Mouse (Mus musculus) lung, postnatal 0 days (tissue): ENCODE data around the gene Sav1. TPM values are rescaled to one million over a fixed set of nuclear protein-coding genes. Genes with fewer than 3 reads are reported as not detected.

Experiments used
- ATAC-seq: fragments of 200-750 bp; cut with Nextera tagmentation; 2 replicates; pipeline ENCODE4 v1.8.0; 2017; ENCODE audit warnings: moderate library complexity
- DNase-seq: peaks from one replicate; pipeline ENCODE4 v3.0.0-alpha.2; 2016; ENCODE audit warnings: low spot score
- H3K27ac ChIP-seq: fragments of 300-500 bp; sonication (generic); 2 replicates; pipeline ENCODE4 v1.5.1; 2014; ENCODE audit warnings: antibody characterized with exemption, mild to moderate bottlenecking, low read length, mixed read lengths
- H3K27me3 ChIP-seq: fragments of 300-500 bp; sonication (generic); replicated peaks from 2 replicates; pipeline ENCODE4 v1.6.1; 2014; ENCODE audit warnings: low read length, mixed read lengths; ENCODE audit not compliant: insufficient read depth
- H3K36me3 ChIP-seq: fragments of 300-500 bp; sonication (generic); 2 replicates; pipeline ENCODE4 v1.6.1; 2014; ENCODE audit warnings: low read length, mixed read lengths; ENCODE audit not compliant: insufficient read depth
- H3K4me1 ChIP-seq: fragments of 300-500 bp; sonication (generic); 2 replicates; pipeline ENCODE4 v1.6.1; 2014; ENCODE audit warnings: antibody characterized with exemption, low read depth, low read length, mixed read lengths; ENCODE audit not compliant: insufficient read depth
- H3K4me2 ChIP-seq: fragments of 300-500 bp; sonication (generic); replicated peaks from 2 replicates; pipeline ENCODE4 v1.6.1; 2014; ENCODE audit warnings: low read depth, mild to moderate bottlenecking, low read length, moderate library complexity, mixed read lengths
- H3K4me3 ChIP-seq: fragments of 300-500 bp; sonication (generic); 2 replicates; pipeline ENCODE4 v1.5.1; 2014; ENCODE audit warnings: low read depth, low read length
- H3K9ac ChIP-seq: fragments of 300-500 bp; sonication (generic); replicated peaks from 2 replicates; pipeline ENCODE4 v1.6.1; 2014; ENCODE audit warnings: low read depth, mild to moderate bottlenecking
- H3K9me3 ChIP-seq: fragments of 300-500 bp; sonication (generic); 2 replicates; pipeline ENCODE4 v1.6.1; 2016; ENCODE audit warnings: low read length, mixed read lengths
- CTCF ChIP-seq: IDR thresholded peaks from 2 replicates; pipeline ENCODE4 v1.5.1; 2016; ENCODE audit warnings: antibody characterized with exemption, mild to moderate bottlenecking
- EP300 ChIP-seq: IDR thresholded peaks from 2 replicates; pipeline ENCODE4 v1.6.1; 2016; ENCODE audit warnings: antibody characterized with exemption, mild to moderate bottlenecking, control low read depth
- WGBS: fragments of 180-500 bp; shearing (Covaris S2); extraction: QIAGEN DNeasy Blood & Tissue Kit; methylation state at CpG from one replicate; pipeline ENCODE4 v1.1.7; 2014; 5-methylcytosine and 5-hydroxymethylcytosine counted together
- polyA plus RNA-seq: library from polyadenylated mRNA; unstranded; fragments of >200 nt; fragmentation: Nextera tagmentation; extraction: Ambion mirVana; gene quantifications from 2 replicates; pipeline ENCODE4 v1.2.1, GENCODE M21; 2015

The Sav1 gene
- polyA plus RNA-seq, 1 experiment from 2014 or later = 10.7 TPM

DNA sequence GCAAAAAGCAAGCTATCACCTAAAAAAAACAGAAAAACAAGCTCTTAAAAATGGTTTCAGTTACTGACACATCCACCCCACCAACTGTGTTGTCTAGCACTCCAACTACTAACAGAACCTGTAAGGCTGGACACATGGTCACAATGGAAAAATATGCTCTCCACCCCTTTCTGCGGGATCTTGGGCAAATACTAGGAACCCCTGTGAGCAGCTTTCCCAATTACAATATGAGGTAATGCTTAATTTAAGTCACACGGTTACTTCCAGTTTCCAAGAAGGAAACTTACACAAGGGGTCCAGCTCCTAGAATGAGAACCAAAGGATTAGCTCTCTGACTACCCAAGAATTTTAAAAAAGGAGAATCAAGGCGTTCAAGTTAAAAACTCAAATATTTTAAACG lies 1.3 kb downstream of the Sav1 start:
- peak overlapping the region; percentile 95 for H3K27ac ChIP-seq
- peaks cover 21% of the 10 kb centered on the region; the same call in 1 of the 2 replicates for H3K36me3 ChIP-seq
- peak overlapping the region; percentile 76 for H3K4me2 ChIP-seq
- H3K27me3 ChIP-seq = no peaks in the 10 kb centered on the region
- TF ChIP-seq CTCF = no peak
- peak; percentile 37 for TF ChIP-seq EP300
- 17% methylated on average over 4 of the region's 4 CpGs for WGBS
- H3K4me3 ChIP-seq = peak overlapping the region; percentile 95
- H3K4me1 ChIP-seq = peaks cover 3% of the 10 kb centered on the region; the same call in 1 of the 2 replicates
- H3K9me3 ChIP-seq = no peaks in the 10 kb centered on the region
- DNase-seq (peak; percentile 89), ATAC-seq (peak; percentile 37)
- peak overlapping the region; percentile 98 for H3K9ac ChIP-seq

- ATAC-seq (no peak), DNase-seq (peak; percentile 41)
- TF ChIP-seq CTCF (peak; percentile 60), EP300 (no peak)
Observed at GRCm38 (mm10) chr12:69982874-69983273, 3.9 kb downstream of the Sav1 start.

DNA sequence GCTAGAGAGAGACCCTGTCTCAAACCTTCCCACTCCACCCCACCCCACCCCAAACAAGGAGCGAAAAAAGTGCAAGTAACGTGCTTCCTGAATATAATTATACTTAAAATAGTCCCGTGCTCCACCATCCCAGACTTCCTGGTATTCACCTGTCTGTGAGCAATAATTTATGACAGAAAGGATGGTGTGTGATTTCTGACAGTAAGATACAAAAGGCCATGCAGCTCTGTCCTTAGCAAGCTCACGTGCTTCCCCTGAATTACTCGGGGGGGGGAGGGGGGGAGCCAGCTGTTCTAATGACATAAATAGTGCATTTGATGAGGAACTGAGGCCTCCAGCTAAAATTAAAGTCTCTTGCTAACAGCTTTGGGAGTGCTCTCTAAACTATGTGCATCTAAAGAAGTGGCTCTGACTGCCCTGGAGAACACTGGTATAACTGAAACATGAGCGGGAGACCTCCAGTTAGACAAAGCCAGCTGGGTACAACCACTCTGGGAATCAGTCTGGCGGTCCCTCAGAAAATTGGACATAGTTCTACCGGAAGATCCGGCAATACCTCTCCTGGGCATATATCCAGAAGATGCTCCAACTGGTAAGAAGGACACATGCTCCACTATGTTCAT lies 9.3 kb downstream of the Sav1 start:
- H3K36me3 ChIP-seq = peaks cover 19% of the 10 kb centered on the region; the same call in 1 of the 2 replicates
- H3K27ac ChIP-seq = peak overlapping the region; percentile 3; the same call in 1 of the 2 replicates
- H3K4me1 ChIP-seq = no peaks in the 10 kb centered on the region; the same call in 1 of the 2 replicates
- H3K27me3 ChIP-seq = no peaks in the 10 kb centered on the region
- DNase-seq (no peak), ATAC-seq (peak; percentile 40)
- TF ChIP-seq CTCF (no peak), EP300 (no peak)
- no peak overlapping the region for H3K9ac ChIP-seq
- H3K4me3 ChIP-seq = no peak overlapping the region
- 50% methylated on average over 9 of the region's 9 CpGs for WGBS
- H3K9me3 ChIP-seq = no peaks in the 10 kb centered on the region
- 0 out of 2 replicates have a peak overlapping the region, but pooled peaks have one; percentile 3 for H3K4me2 ChIP-seq

More at GRCm38 (mm10) chr12:69982874-69983273, 3.9 kb downstream of the Sav1 start:
- Histone ChIP-seq H3K27ac (no peak overlapping the region), H3K9me3 (no peaks in the 10 kb centered on the region), H3K4me3 (no peak overlapping the region), H3K27me3 (no peaks in the 10 kb centered on the region), H3K36me3 (peaks cover 23% of the 10 kb centered on the region; the same call in 1 of the 2 replicates), H3K9ac (no peak overlapping the region), H3K4me1 (peaks cover 3% of the 10 kb centered on the region; the same call in 1 of the 2 replicates), H3K4me2 (no peak overlapping the region)
- WGBS = 59% methylated on average over 5 of the region's 5 CpGs

DNA sequence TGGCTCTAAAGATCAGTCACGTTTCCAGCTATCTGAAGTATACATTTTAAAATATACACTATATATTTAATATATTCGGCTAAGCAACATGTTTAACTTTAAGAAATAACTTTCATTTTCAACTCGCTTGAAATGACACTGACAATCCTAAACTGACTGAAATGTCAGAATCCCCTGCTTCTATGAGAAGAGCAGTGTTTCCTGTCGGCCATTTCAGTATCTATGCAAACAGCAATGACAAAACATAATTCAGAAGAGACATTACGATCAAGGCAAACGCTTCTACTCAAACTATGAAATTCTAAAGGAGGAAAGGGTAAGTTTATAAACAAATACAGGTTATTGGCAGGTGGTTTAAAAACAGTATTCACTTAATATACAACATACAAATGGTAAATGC lies 10.1 kb downstream of the Sav1 start:
- no peaks in the 10 kb centered on the region; the same call in 1 of the 2 replicates for H3K4me1 ChIP-seq
- no peaks in the 10 kb centered on the region for H3K9me3 ChIP-seq
- TF ChIP-seq CTCF (no peak), EP300 (no peak)
- H3K36me3 ChIP-seq = peaks cover 12% of the 10 kb centered on the region; the same call in 1 of the 2 replicates
- H3K9ac ChIP-seq = no peak overlapping the region
- WGBS = 60% methylated on average over 6 of the region's 6 CpGs
- H3K4me3 ChIP-seq = no peak overlapping the region
- H3K4me2 ChIP-seq = no peak overlapping the region
- ATAC-seq (no peak), DNase-seq (no peak)
- H3K27me3 ChIP-seq = no peaks in the 10 kb centered on the region
- H3K27ac ChIP-seq = no peak overlapping the region

- H3K27ac ChIP-seq = no peak overlapping the region
- no peak for TF ChIP-seq EP300
- no peak for TF ChIP-seq CTCF
- H3K4me3 ChIP-seq = no peak overlapping the region
- H3K4me2 ChIP-seq = no peak overlapping the region
- no peak overlapping the region for H3K9ac ChIP-seq
- H3K36me3 ChIP-seq = 0 out of 2 replicates have a peak, but pooled peaks cover 18% of the 10 kb centered on the region
- DNase-seq = peak; percentile 53
- ATAC-seq = no peak
- H3K4me1 ChIP-seq = no peaks in the 10 kb centered on the region; the same call in 1 of the 2 replicates
- no peaks in the 10 kb centered on the region for H3K27me3 ChIP-seq
- no peaks in the 10 kb centered on the region for H3K9me3 ChIP-seq
Observed at GRCm38 (mm10) chr12:69973666-69974065, 13.1 kb downstream of the Sav1 start.

- no peaks in the 10 kb centered on the region for H3K27me3 ChIP-seq
- H3K4me2 ChIP-seq = no peak overlapping the region
- TF ChIP-seq EP300 (no peak), CTCF (no peak)
- H3K9ac ChIP-seq = no peak overlapping the region
- H3K36me3 ChIP-seq = peaks cover 23% of the 10 kb centered on the region
- ATAC-seq (no peak), DNase-seq (no peak)
- no peaks in the 10 kb centered on the region for H3K4me1 ChIP-seq
- WGBS = 58% methylated on average over 5 of the region's 5 CpGs
- H3K4me3 ChIP-seq = no peak overlapping the region
- H3K27ac ChIP-seq = no peak overlapping the region
- no peaks in the 10 kb centered on the region for H3K9me3 ChIP-seq
Observed at GRCm38 (mm10) chr12:69968154-69968553, 18.6 kb downstream of the Sav1 start.
